Mouse (Mus musculus): ENCODE results near the gene Mical3. TPM values are rescaled to one million over a fixed set of nuclear protein-coding genes. Genes with fewer than 3 reads are reported as not detected.

Gene Mical3
- polyA plus RNA-seq, 1 experiment from 2014 or later = 20.9 TPM

GRCm38 (mm10) chr6:121055496-121055895 lies 75.3 kb downstream of the Mical3 start:
- WGBS = 54% methylated on average over 3 of the region's 3 CpGs
- Histone ChIP-seq H3K4me1 (0 out of 2 replicates have a peak, but pooled peaks cover 3% of the 10 kb centered on the region), H3K4me3 (no peak overlapping the region), H3K27me3 (no peaks in the 10 kb centered on the region), H3K4me2 (no peak overlapping the region), H3K9ac (no peak overlapping the region), H3K9me3 (replicated peaks) (no peaks in the 10 kb centered on the region), H3K36me3 (ENCODE audit: poor library complexity, severe bottlenecking) (no peaks in the 10 kb centered on the region), H3K27ac (no peak overlapping the region)
- ATAC-seq = no peak

- no peak for ATAC-seq
- WGBS = 82% methylated on average over 9 of the region's 9 CpGs
These were observed 75.9 kb downstream of the Mical3 start for GRCm38 (mm10) chr6:121054908-121055307.

GRCm38 (mm10) chr6:121054340-121054739 lies 76.5 kb downstream of the Mical3 start:
- no peak for ATAC-seq
- no peaks in the 10 kb centered on the region for H3K27me3 ChIP-seq
- WGBS = 86% methylated on average over 3 of the region's 3 CpGs
- 0 out of 2 replicates have a peak, but pooled peaks cover 3% of the 10 kb centered on the region for H3K4me1 ChIP-seq
- no peaks in the 10 kb centered on the region for H3K9me3 ChIP-seq (replicated peaks)
- H3K4me2 ChIP-seq = no peak overlapping the region
- H3K27ac ChIP-seq = no peak overlapping the region
- no peak overlapping the region for H3K4me3 ChIP-seq
- no peaks in the 10 kb centered on the region for H3K36me3 ChIP-seq (ENCODE audit: poor library complexity, severe bottlenecking)
- no peak overlapping the region for H3K9ac ChIP-seq

More at GRCm38 (mm10) chr6:121054908-121055307, 75.9 kb downstream of the Mical3 start:
- H3K9me3 ChIP-seq (replicated peaks) = no peaks in the 10 kb centered on the region
- 0 out of 2 replicates have a peak, but pooled peaks cover 3% of the 10 kb centered on the region for H3K4me1 ChIP-seq
- H3K27me3 ChIP-seq = no peaks in the 10 kb centered on the region
- H3K27ac ChIP-seq = no peak overlapping the region
- H3K4me3 ChIP-seq = no peak overlapping the region
- no peak overlapping the region for H3K9ac ChIP-seq
- H3K36me3 ChIP-seq (ENCODE audit: poor library complexity, severe bottlenecking) = no peaks in the 10 kb centered on the region
- H3K4me2 ChIP-seq = no peak overlapping the region

- ATAC-seq = no peak
- Histone ChIP-seq H3K4me2 (no peak overlapping the region), H3K9ac (no peak overlapping the region), H3K27ac (no peak overlapping the region), H3K9me3 (replicated peaks) (no peaks in the 10 kb centered on the region), H3K36me3 (ENCODE audit: poor library complexity, severe bottlenecking) (no peaks in the 10 kb centered on the region), H3K4me3 (no peak overlapping the region), H3K27me3 (no peaks in the 10 kb centered on the region), H3K4me1 (0 out of 2 replicates have a peak, but pooled peaks cover 4% of the 10 kb centered on the region)
- WGBS = 89% methylated on average over 7 of the region's 7 CpGs
These were observed 77.2 kb downstream of the Mical3 start for GRCm38 (mm10) chr6:121053585-121054112.

GRCm38 (mm10) chr6:121051972-121052629 lies 78.7 kb downstream of the Mical3 start:
- Histone ChIP-seq H3K4me1 (0 out of 2 replicates have a peak, but pooled peaks cover 6% of the 10 kb centered on the region), H3K9me3 (replicated peaks) (no peaks in the 10 kb centered on the region), H3K4me2 (no peak overlapping the region), H3K27ac (no peak overlapping the region), H3K27me3 (no peaks in the 10 kb centered on the region), H3K4me3 (no peak overlapping the region), H3K36me3 (ENCODE audit: poor library complexity, severe bottlenecking) (no peaks in the 10 kb centered on the region), H3K9ac (no peak overlapping the region)
- 93% methylated on average over 13 of the region's 13 CpGs for WGBS
- ATAC-seq = no peak

- Histone ChIP-seq H3K4me2 (no peak overlapping the region), H3K27ac (no peak overlapping the region), H3K9ac (no peak overlapping the region), H3K36me3 (ENCODE audit: poor library complexity, severe bottlenecking) (no peaks in the 10 kb centered on the region), H3K4me3 (no peak overlapping the region), H3K9me3 (replicated peaks) (no peaks in the 10 kb centered on the region), H3K4me1 (0 out of 2 replicates have a peak, but pooled peaks cover 6% of the 10 kb centered on the region), H3K27me3 (no peaks in the 10 kb centered on the region)
- no peak for ATAC-seq
- 89% methylated on average over 8 of the region's 8 CpGs for WGBS
These were observed 79.4 kb downstream of the Mical3 start for GRCm38 (mm10) chr6:121051411-121051810.

GRCm38 (mm10) chr6:121048696-121049095 lies 82.1 kb downstream of the Mical3 start:
- Histone ChIP-seq H3K4me3 (no peak overlapping the region), H3K4me2 (no peak overlapping the region), H3K4me1 (peaks cover 15% of the 10 kb centered on the region; the same call in 1 of the 2 replicates), H3K36me3 (ENCODE audit: poor library complexity, severe bottlenecking) (no peaks in the 10 kb centered on the region), H3K9ac (no peak overlapping the region), H3K9me3 (replicated peaks) (no peaks in the 10 kb centered on the region), H3K27me3 (no peaks in the 10 kb centered on the region), H3K27ac (no peak overlapping the region)
- WGBS = 86% methylated on average over 8 of the region's 8 CpGs
- no peak for ATAC-seq

- Histone ChIP-seq H3K27me3 (no peaks in the 10 kb centered on the region), H3K4me1 (peaks cover 15% of the 10 kb centered on the region; the same call in 1 of the 2 replicates), H3K9ac (no peak overlapping the region), H3K27ac (0 out of 2 replicates have a peak overlapping the region, but pooled peaks have one; percentile 5), H3K9me3 (replicated peaks) (no peaks in the 10 kb centered on the region), H3K4me3 (no peak overlapping the region), H3K36me3 (ENCODE audit: poor library complexity, severe bottlenecking) (peaks cover 16% of the 10 kb centered on the region), H3K4me2 (no peak overlapping the region)
- 80% methylated on average over 20 of the region's 20 CpGs for WGBS
- ATAC-seq = no peak
These were observed 85.3 kb downstream of the Mical3 start for GRCm38 (mm10) chr6:121045345-121046080.

- Histone ChIP-seq H3K4me1 (peaks cover 13% of the 10 kb centered on the region; the same call in 1 of the 2 replicates), H3K9ac (no peak overlapping the region), H3K27me3 (no peaks in the 10 kb centered on the region), H3K4me3 (no peak overlapping the region), H3K36me3 (ENCODE audit: poor library complexity, severe bottlenecking) (peaks cover 24% of the 10 kb centered on the region), H3K27ac (no peak overlapping the region), H3K9me3 (replicated peaks) (no peaks in the 10 kb centered on the region), H3K4me2 (no peak overlapping the region)
- 74% methylated on average over 14 of the region's 14 CpGs for WGBS
- no peak for ATAC-seq
These were observed 87.2 kb downstream of the Mical3 start for GRCm38 (mm10) chr6:121043434-121044189.

- Histone ChIP-seq H3K27ac (peak overlapping the region; percentile 6; the same call in 1 of the 2 replicates), H3K9me3 (replicated peaks) (no peaks in the 10 kb centered on the region), H3K4me2 (no peak overlapping the region), H3K4me1 (0 out of 2 replicates have a peak, but pooled peaks cover 4% of the 10 kb centered on the region), H3K36me3 (ENCODE audit: poor library complexity, severe bottlenecking) (peaks cover 56% of the 10 kb centered on the region), H3K4me3 (no peak overlapping the region), H3K9ac (no peak overlapping the region), H3K27me3 (no peaks in the 10 kb centered on the region)
- 91% methylated on average over 3 of the region's 3 CpGs for WGBS
- peak; percentile 8; the same call in 1 of the 2 replicates for ATAC-seq
These were observed 91.1 kb downstream of the Mical3 start for GRCm38 (mm10) chr6:121039719-121040118.

GRCm38 (mm10) chr6:121039286-121039685 lies 91.5 kb downstream of the Mical3 start:
- H3K4me2 ChIP-seq = no peak overlapping the region
- 0 out of 2 replicates have a peak, but pooled peaks cover 2% of the 10 kb centered on the region for H3K4me1 ChIP-seq
- no peak overlapping the region for H3K9ac ChIP-seq
- no peak overlapping the region for H3K4me3 ChIP-seq
- H3K27me3 ChIP-seq = no peaks in the 10 kb centered on the region
- 67% methylated on average over 9 of the region's 9 CpGs for WGBS
- no peaks in the 10 kb centered on the region for H3K9me3 ChIP-seq (replicated peaks)
- peak; percentile 75 for ATAC-seq
- peak overlapping the region; percentile 57; the same call in 1 of the 2 replicates for H3K27ac ChIP-seq
- H3K36me3 ChIP-seq (ENCODE audit: poor library complexity, severe bottlenecking) = peaks cover 61% of the 10 kb centered on the region
